Comparison of ENCODE assay signal across 10 mouse cellular contexts in genomic region chr14:118209642-118210041, GRCm38 (mm10). TPM values are rescaled to one million over a fixed set of nuclear protein-coding genes. Genes with fewer than 3 reads are reported as not detected.
DNase-seq lines count a peak whose midpoint lies in the region; ATAC-seq lines count a peak whose summit lies in the region.
"Had no signal": no experiment of that assay in that cellular context is flagged by ENCODE, and none has a peak within 500 bp of the region (broad histone marks: within the 10 kb centered on the region; RNA-seq: fewer than 3 reads in every experiment).

No protein-coding gene starts in this region.

- no peak overlapping the region for H3K4me2 ChIP-seq in limb, embryonic 11.5 days (ENCODE audit: low read depth, severe bottlenecking)
- no peak overlapping the region for H3K4me2 ChIP-seq in forebrain, embryonic 12.5 days
- no peak overlapping the region for H3K4me2 ChIP-seq in midbrain, embryonic 11.5 days
- H3K4me2 ChIP-seq: embryonic facial prominence, embryonic 12.5 days had no signal

- ATAC-seq in limb, embryonic 11.5 days (ENCODE audit: insufficient number of reproducible peaks, low FRiP score, low TSS enrichment, low read depth) = no peak
- peak; percentile 59 for ATAC-seq in forebrain, embryonic 12.5 days (ENCODE audit: low FRiP score)
- peak; percentile 78; the same call in 1 of the 2 replicates for ATAC-seq in midbrain, embryonic 11.5 days (ENCODE audit: low FRiP score)

- no peak overlapping the region for H3K9ac ChIP-seq in limb, embryonic 11.5 days (ENCODE audit: low read length)
- H3K9ac ChIP-seq in forebrain, embryonic 12.5 days = no peak overlapping the region
- H3K9ac ChIP-seq in midbrain, embryonic 11.5 days (ENCODE audit: low read length) = no peak overlapping the region
- H3K9ac ChIP-seq: embryonic facial prominence, embryonic 12.5 days had no signal

- H3K36me3 ChIP-seq in limb, embryonic 11.5 days (ENCODE audit: control insufficient read depth, insufficient read depth, low read length) = no peaks in the 10 kb centered on the region
- no peaks in the 10 kb centered on the region for H3K36me3 ChIP-seq in limb, embryonic 10.5 days
- no peaks in the 10 kb centered on the region for H3K36me3 ChIP-seq in forebrain, embryonic 12.5 days (replicated peaks)
- H3K36me3 ChIP-seq in midbrain, embryonic 11.5 days (ENCODE audit: control insufficient read depth, insufficient read depth, low read length) = no peaks in the 10 kb centered on the region
- H3K36me3 ChIP-seq: embryonic facial prominence, embryonic 12.5 days had no signal

- H3K27ac ChIP-seq in limb, embryonic 11.5 days (replicated peaks; ENCODE audit: low read depth, low read length) = no peak overlapping the region
- H3K27ac ChIP-seq in limb, embryonic 10.5 days = no peak overlapping the region
- H3K27ac ChIP-seq in forebrain, embryonic 12.5 days = no peak overlapping the region
- H3K27ac ChIP-seq in midbrain, embryonic 11.5 days (ENCODE audit: low read depth, low read length) = no peak overlapping the region
- H3K27ac ChIP-seq: embryonic facial prominence, embryonic 12.5 days had no signal

- H3K4me1 ChIP-seq in limb, embryonic 11.5 days (ENCODE audit: control insufficient read depth, insufficient read depth, low read length) = no peaks in the 10 kb centered on the region
- no peaks in the 10 kb centered on the region for H3K4me1 ChIP-seq in limb, embryonic 10.5 days
- 0 out of 2 replicates have a peak, but pooled peaks cover 5% of the 10 kb centered on the region for H3K4me1 ChIP-seq in forebrain, embryonic 12.5 days
- H3K4me1 ChIP-seq in midbrain, embryonic 11.5 days (ENCODE audit: control insufficient read depth, insufficient read depth, low read length) = no peaks in the 10 kb centered on the region; the same call in 1 of the 2 replicates
- H3K4me1 ChIP-seq: embryonic facial prominence, embryonic 12.5 days had no signal

- peak; percentile 34 for DNase-seq in adrenal gland, postnatal 14 days
- no peak for DNase-seq in adrenal gland, adult 2 months
- peak; percentile 58 for DNase-seq in limb, embryonic 11.5 days (ENCODE audit: low spot score)
- DNase-seq in limb, embryonic 10.5 days (ENCODE audit: low spot score) = no peak
- peak; percentile 96 for DNase-seq in midbrain, embryonic 11.5 days (ENCODE audit: low spot score, missing footprints)
- DNase-seq in thymus, postnatal 25 days = no peak
- DNase-seq in natural killer cell, adult 2 months (ENCODE audit: low spot score in 2 of 2) = no peak

- H3K27me3 ChIP-seq in limb, embryonic 11.5 days (ENCODE audit: control insufficient read depth, insufficient read depth, low read length) = no peaks in the 10 kb centered on the region
- 0 out of 2 replicates have a peak, but pooled peaks cover 9% of the 10 kb centered on the region for H3K27me3 ChIP-seq in limb, embryonic 10.5 days (ENCODE audit: low read depth, poor library complexity, severe bottlenecking)
- H3K27me3 ChIP-seq in forebrain, embryonic 12.5 days = peaks cover 41% of the 10 kb centered on the region
- no peaks in the 10 kb centered on the region; the same call in none of the 2 replicates for H3K27me3 ChIP-seq in midbrain, embryonic 11.5 days (ENCODE audit: control insufficient read depth, insufficient read depth, low read length)

- no peaks in the 10 kb centered on the region for H3K9me3 ChIP-seq in limb, embryonic 11.5 days (ENCODE audit: control insufficient read depth, low read length)
- H3K9me3 ChIP-seq in limb, embryonic 10.5 days (replicated peaks) = no peaks in the 10 kb centered on the region
- no peaks in the 10 kb centered on the region for H3K9me3 ChIP-seq in forebrain, embryonic 12.5 days
- no peaks in the 10 kb centered on the region for H3K9me3 ChIP-seq in midbrain, embryonic 11.5 days (ENCODE audit: control insufficient read depth, low read length)
- H3K9me3 ChIP-seq: embryonic facial prominence, embryonic 12.5 days had no signal

- no peak overlapping the region for H3K4me3 ChIP-seq in limb, embryonic 11.5 days (ENCODE audit: low read depth, low read length)
- H3K4me3 ChIP-seq in limb, embryonic 10.5 days = no peak overlapping the region
- H3K4me3 ChIP-seq in forebrain, embryonic 12.5 days (replicated peaks) = no peak overlapping the region
- no peak overlapping the region for H3K4me3 ChIP-seq in midbrain, embryonic 11.5 days (ENCODE audit: low read depth, low read length)
- H3K4me3 ChIP-seq: embryonic facial prominence, embryonic 12.5 days had no signal

- WGBS in limb, embryonic 11.5 days = 25% methylated on average over 5 of the region's 5 CpGs
- 29% methylated on average over 5 of the region's 5 CpGs for WGBS in limb, embryonic 10.5 days
- 13% methylated on average over 5 of the region's 5 CpGs for WGBS in forebrain, embryonic 12.5 days
- WGBS in midbrain, embryonic 11.5 days = 8% methylated on average over 5 of the region's 5 CpGs

RNA-seq across cellular contexts. Expression of gene Sox21, which starts 27.2 kb away (rescaled TPM):
- not detected in 2 replicates for total RNA-seq in adrenal gland, postnatal 14 days (2021)
- not detected for total RNA-seq in adrenal gland, adult 2 months (2021)
- polyA plus RNA-seq in adrenal gland, adult 2 months (2012; rRNA removed) = 0.17 and 0.23 TPM in 2 replicates
- polyA plus RNA-seq in limb, embryonic 11.5 days (2014; fragmentation: Nextera tagmentation; extraction: Ambion mirVana) = 0.11 and 0.13 TPM in 2 replicates
- polyA plus RNA-seq in limb, embryonic 10.5 days (2016; fragmentation: Nextera tagmentation; extraction: Ambion mirVana) = 0.08 and 0.13 TPM in 2 replicates
- 21.2 and 24.9 TPM in 2 replicates for polyA plus RNA-seq in forebrain, embryonic 12.5 days (2016; fragmentation: Nextera tagmentation; extraction: Ambion mirVana)
- polyA plus RNA-seq in midbrain, embryonic 11.5 days (2014; fragmentation: Nextera tagmentation; extraction: Ambion mirVana) = 20.4 and 24.5 TPM in 2 replicates

RNA-seq across cellular contexts. Expression of gene Gm9376, which starts 57.1 kb away (rescaled TPM):
- total RNA-seq in adrenal gland, postnatal 14 days (2021) = not detected in 2 replicates
- not detected for total RNA-seq in adrenal gland, adult 2 months (2021)
- not detected in 2 replicates for polyA plus RNA-seq in adrenal gland, adult 2 months (2012; rRNA removed)
- not detected in 2 replicates for polyA plus RNA-seq in limb, embryonic 11.5 days (2014; fragmentation: Nextera tagmentation; extraction: Ambion mirVana)
- polyA plus RNA-seq in limb, embryonic 10.5 days (2016; fragmentation: Nextera tagmentation; extraction: Ambion mirVana) = not detected in 2 replicates
- polyA plus RNA-seq in forebrain, embryonic 12.5 days (2016; fragmentation: Nextera tagmentation; extraction: Ambion mirVana) = not detected in 2 replicates
- not detected in 2 replicates for polyA plus RNA-seq in midbrain, embryonic 11.5 days (2014; fragmentation: Nextera tagmentation; extraction: Ambion mirVana)
- polyA plus RNA-seq: C2C12; embryonic facial prominence, embryonic 12.5 days had no signal

Comparison
In these comparisons a context has a peak if more than half of its experiments do, and no peak if none do; other contexts are left out.
1. DNase-seq: peak in adrenal gland, postnatal 14 days (single experiment), limb, embryonic 11.5 days (single experiment) and midbrain, embryonic 11.5 days (single experiment); none in adrenal gland, adult 2 months (single experiment), limb, embryonic 10.5 days (single experiment), thymus, postnatal 25 days (single experiment) and natural killer cell, adult 2 months (0 of 2).
2. RNA of gene Sox21, which starts 27.2 kb away (polyA plus RNA-seq): 20.4 to 24.5 TPM in midbrain, embryonic 11.5 days and 21.2 to 24.9 TPM in forebrain, embryonic 12.5 days; 0.17 to 0.23 TPM in adrenal gland, adult 2 months, 0.11 to 0.13 TPM in limb, embryonic 11.5 days and 0.08 to 0.13 TPM in limb, embryonic 10.5 days; every median in the first group is over 10 times any median in the second.